ENCODE assay signal across 8 mouse cellular contexts in the genomic region with DNA sequence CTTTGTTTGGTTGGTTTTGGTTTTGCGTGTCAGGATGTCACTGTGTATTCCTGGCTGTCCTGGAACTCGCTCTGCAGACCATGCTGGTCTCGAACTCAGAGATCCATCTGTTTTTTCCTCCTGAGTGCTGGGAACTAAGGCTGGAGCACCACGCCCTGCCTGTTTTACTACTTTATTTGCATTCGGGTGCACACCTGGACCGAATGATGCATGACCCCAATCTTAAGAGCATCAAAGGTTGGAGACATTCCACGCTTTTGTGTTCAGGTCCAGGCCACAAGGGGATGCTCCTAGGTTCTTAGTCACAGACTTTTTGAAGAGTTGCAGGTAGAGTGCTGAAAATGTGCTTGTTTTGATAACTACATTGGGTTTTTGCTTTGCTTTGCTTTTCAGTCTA. TPM values are rescaled to one million over a fixed set of nuclear protein-coding genes. Genes with fewer than 3 reads are reported as not detected.
DNase-seq lines count a peak whose midpoint lies in the region; ATAC-seq and TF ChIP-seq lines count a peak whose summit lies in the region.

No protein-coding gene starts in this region.

- H3K27me3 ChIP-seq in kidney, embryonic 16.5 days (ENCODE audit: insufficient read depth, low read length) = peaks cover 2% of the 10 kb centered on the region
- peaks cover 22% of the 10 kb centered on the region for H3K27me3 ChIP-seq in embryonic facial prominence, embryonic 10.5 days (replicated peaks; ENCODE audit: low read depth, poor library complexity, severe bottlenecking)
- peaks cover 5% of the 10 kb centered on the region for H3K27me3 ChIP-seq in intestine, embryonic 15.5 days (replicated peaks)
- H3K27me3 ChIP-seq in myocyte (ENCODE audit: control insufficient read depth, insufficient read depth, insufficient read length) = no peaks in the 10 kb centered on the region

- peak overlapping the region; percentile 66 for H3K4me3 ChIP-seq in kidney, embryonic 16.5 days (ENCODE audit: low read length)
- peak overlapping the region; percentile 72 for H3K4me3 ChIP-seq in embryonic facial prominence, embryonic 10.5 days
- H3K4me3 ChIP-seq in intestine, embryonic 15.5 days (replicated peaks) = peak overlapping the region; percentile 49
- H3K4me3 ChIP-seq in myocyte = peak overlapping the region; percentile 65

- 12% methylated on average over 7 of the region's 7 CpGs for WGBS in kidney, embryonic 16.5 days
- WGBS in embryonic facial prominence, embryonic 10.5 days = 15% methylated on average over 7 of the region's 7 CpGs
- 13% methylated on average over 7 of the region's 7 CpGs for WGBS in intestine, embryonic 15.5 days

- DNase-seq in kidney, adult 8-10 months = no peak
- no peak for DNase-seq in embryonic facial prominence, embryonic 10.5 days (ENCODE audit: low spot score)
- no peak for DNase-seq in urinary bladder, adult 18-20 months (ENCODE audit: low spot score in 2 of 2)
- no peak for DNase-seq in left cerebral cortex, adult 9 months (ENCODE audit: low spot score in 2 of 2)
- DNase-seq in layer of hippocampus, adult 18-20 months (ENCODE audit: low spot score in 2 of 2) = no peak

- peaks cover 13% of the 10 kb centered on the region for H3K79me2 ChIP-seq in myocyte (ENCODE audit: control insufficient read depth, insufficient read depth)

- H3K9me3 ChIP-seq in kidney, embryonic 16.5 days (ENCODE audit: low read length) = no peaks in the 10 kb centered on the region
- no peaks in the 10 kb centered on the region for H3K9me3 ChIP-seq in embryonic facial prominence, embryonic 10.5 days
- no peaks in the 10 kb centered on the region for H3K9me3 ChIP-seq in intestine, embryonic 15.5 days

- peak overlapping the region; percentile 60 for H3K27ac ChIP-seq in kidney, embryonic 16.5 days (ENCODE audit: low read length)
- H3K27ac ChIP-seq in embryonic facial prominence, embryonic 10.5 days (replicated peaks) = peak overlapping the region; percentile 87
- H3K27ac ChIP-seq in intestine, embryonic 15.5 days = peak overlapping the region; percentile 63

- TF ChIP-seq POLR2A in myocyte (IDR thresholded peaks at IDR 0.05; ENCODE audit: insufficient read length, low read depth) = no peak

- peak overlapping the region; percentile 52 for H3ac ChIP-seq in myocyte (ENCODE audit: control insufficient read depth, insufficient read length)

- ATAC-seq in kidney, embryonic 16.5 days (ENCODE audit: low FRiP score, low TSS enrichment) = 0 out of 2 replicates have a peak, but pooled peaks have one; percentile 5
- ATAC-seq in intestine, embryonic 15.5 days = peak; percentile 42

- peak overlapping the region; percentile 68 for H3K9ac ChIP-seq in kidney, embryonic 16.5 days (replicated peaks; ENCODE audit: low read length)
- peak overlapping the region; percentile 59 for H3K9ac ChIP-seq in intestine, embryonic 15.5 days

- peaks cover 23% of the 10 kb centered on the region for H3K36me3 ChIP-seq in kidney, embryonic 16.5 days (ENCODE audit: insufficient read depth, low read length)
- peaks cover 35% of the 10 kb centered on the region for H3K36me3 ChIP-seq in embryonic facial prominence, embryonic 10.5 days (replicated peaks)
- peaks cover 12% of the 10 kb centered on the region; the same call in 1 of the 2 replicates for H3K36me3 ChIP-seq in intestine, embryonic 15.5 days
- no peaks in the 10 kb centered on the region for H3K36me3 ChIP-seq in myocyte (ENCODE audit: control insufficient read depth, insufficient read depth)

- H3K4me2 ChIP-seq in kidney, embryonic 16.5 days (replicated peaks; ENCODE audit: low read depth, low read length) = peak overlapping the region; percentile 80
- peak overlapping the region; percentile 76 for H3K4me2 ChIP-seq in intestine, embryonic 15.5 days (replicated peaks)
- peak overlapping the region; percentile 93 for H3K4me2 ChIP-seq in myocyte (ENCODE audit: low read depth)

- H3K4me1 ChIP-seq in kidney, embryonic 16.5 days (ENCODE audit: insufficient read depth, low read length) = peaks cover 9% of the 10 kb centered on the region
- H3K4me1 ChIP-seq in embryonic facial prominence, embryonic 10.5 days = peaks cover 17% of the 10 kb centered on the region
- peaks cover 9% of the 10 kb centered on the region; the same call in 1 of the 2 replicates for H3K4me1 ChIP-seq in intestine, embryonic 15.5 days (replicated peaks)

TF ChIP-seq in myocyte, 11 proteins besides CTCF, POLR2A, EP300 and RAD21:
- no peak for TF ChIP-seq SRF (IDR thresholded peaks at IDR 0.05; ENCODE audit: control insufficient read depth, insufficient read length, low read depth)
- no peak for TF ChIP-seq MYOG (IDR thresholded peaks at IDR 0.05; ENCODE audit: control insufficient read depth in 1 of 3, insufficient read depth in 1 of 3, insufficient read length in 2 of 3, low read depth in 2 of 3)
- TF ChIP-seq USF1 (IDR thresholded peaks at IDR 0.05; ENCODE audit: low read depth) = no peak
- TF ChIP-seq E2F4 (IDR thresholded peaks at IDR 0.05; ENCODE audit: insufficient read depth) = no peak
- TF ChIP-seq MAX (IDR thresholded peaks at IDR 0.05; ENCODE audit: low read depth) = no peak
- TF ChIP-seq TCF12 (IDR thresholded peaks at IDR 0.05; ENCODE audit: insufficient read depth, poor library complexity, severe bottlenecking) = no peak
- TF ChIP-seq TCF3 (IDR thresholded peaks at IDR 0.05; ENCODE audit: insufficient read length, low read depth) = no peak
- no peak for TF ChIP-seq MYOD1 (IDR thresholded peaks at IDR 0.05; ENCODE audit: control insufficient read depth in 1 of 3, insufficient read length in 2 of 3, low read depth in 2 of 3)
- TF ChIP-seq POLR2AphosphoS2 (IDR thresholded peaks at IDR 0.05; ENCODE audit: insufficient read length, low read depth) = no peak
- TF ChIP-seq REST (IDR thresholded peaks at IDR 0.05; ENCODE audit: insufficient read depth, insufficient read length) = no peak
- TF ChIP-seq CEBPB (IDR thresholded peaks at IDR 0.05; ENCODE audit: insufficient read depth, poor library complexity, severe bottlenecking) = no peak
TF ChIP-seq in myocyte: peak in this region for 0.

RNA-seq across cellular contexts. Expression of gene Rtel1, which starts 0.6 kb away (rescaled TPM):
- 51.2 and 57.9 TPM in 2 replicates for polyA plus RNA-seq in kidney, embryonic 16.5 days (2015; fragmentation: Nextera tagmentation; extraction: Ambion mirVana)
- 72.4 and 74.1 TPM in 2 replicates for polyA plus RNA-seq in embryonic facial prominence, embryonic 10.5 days (2016; fragmentation: Nextera tagmentation; extraction: Ambion mirVana)
- 30.3 and 32.8 TPM in 2 replicates for polyA plus RNA-seq in intestine, embryonic 15.5 days (2015; fragmentation: Nextera tagmentation; extraction: Ambion mirVana)
- polyA plus RNA-seq in myocyte (2012; fragmentation: generic; extraction: Trizol) = 23.6 TPM
- 10 to 100 TPM; 25.3 to 28.8 TPM for total RNA-seq in layer of hippocampus, adult 18-20 months (2021)

RNA-seq across cellular contexts. Expression of gene Stmn3, which starts 5.8 kb away (rescaled TPM):
- polyA plus RNA-seq in kidney, embryonic 16.5 days (2015; fragmentation: Nextera tagmentation; extraction: Ambion mirVana) = 3.7 and 7.7 TPM in 2 replicates
- polyA plus RNA-seq in embryonic facial prominence, embryonic 10.5 days (2016; fragmentation: Nextera tagmentation; extraction: Ambion mirVana) = 47.9 and 53.7 TPM in 2 replicates
- polyA plus RNA-seq in intestine, embryonic 15.5 days (2015; fragmentation: Nextera tagmentation; extraction: Ambion mirVana) = 44.0 and 44.1 TPM in 2 replicates
- polyA plus RNA-seq in myocyte (2012; fragmentation: generic; extraction: Trizol) = 0.07 TPM
- 100 to 1,000 TPM; 560 to 580 TPM for total RNA-seq in layer of hippocampus, adult 18-20 months (2021)

RNA-seq across cellular contexts. Expression of gene Gmeb2, which starts 32.3 kb away (rescaled TPM):
- polyA plus RNA-seq in kidney, embryonic 16.5 days (2015; fragmentation: Nextera tagmentation; extraction: Ambion mirVana) = 15.7 and 18.7 TPM in 2 replicates
- 18.7 and 20.2 TPM in 2 replicates for polyA plus RNA-seq in embryonic facial prominence, embryonic 10.5 days (2016; fragmentation: Nextera tagmentation; extraction: Ambion mirVana)
- 11.3 and 13.2 TPM in 2 replicates for polyA plus RNA-seq in intestine, embryonic 15.5 days (2015; fragmentation: Nextera tagmentation; extraction: Ambion mirVana)
- 11.0 TPM for polyA plus RNA-seq in myocyte (2012; fragmentation: generic; extraction: Trizol)
- 10 to 100 TPM; 17.9 to 18.1 TPM for total RNA-seq in layer of hippocampus, adult 18-20 months (2021)

RNA-seq across cellular contexts. Expression of gene Zgpat, which starts 44.6 kb away (rescaled TPM):
- polyA plus RNA-seq in kidney, embryonic 16.5 days (2015; fragmentation: Nextera tagmentation; extraction: Ambion mirVana) = 48.8 and 50.5 TPM in 2 replicates
- 46.9 and 51.8 TPM in 2 replicates for polyA plus RNA-seq in embryonic facial prominence, embryonic 10.5 days (2016; fragmentation: Nextera tagmentation; extraction: Ambion mirVana)
- 35.7 and 36.7 TPM in 2 replicates for polyA plus RNA-seq in intestine, embryonic 15.5 days (2015; fragmentation: Nextera tagmentation; extraction: Ambion mirVana)
- 21.7 TPM for polyA plus RNA-seq in myocyte (2012; fragmentation: generic; extraction: Trizol)
- total RNA-seq in layer of hippocampus, adult 18-20 months (2021) = 10 to 100 TPM; 70.2 to 71.1 TPM

RNA-seq across cellular contexts. Expression of gene Arfrp1, which starts 45.1 kb away (rescaled TPM):
- polyA plus RNA-seq in kidney, embryonic 16.5 days (2015; fragmentation: Nextera tagmentation; extraction: Ambion mirVana) = 72.5 and 73.5 TPM in 2 replicates
- polyA plus RNA-seq in embryonic facial prominence, embryonic 10.5 days (2016; fragmentation: Nextera tagmentation; extraction: Ambion mirVana) = 74.0 and 74.4 TPM in 2 replicates
- 55.4 and 58.3 TPM in 2 replicates for polyA plus RNA-seq in intestine, embryonic 15.5 days (2015; fragmentation: Nextera tagmentation; extraction: Ambion mirVana)
- polyA plus RNA-seq in myocyte (2012; fragmentation: generic; extraction: Trizol) = 48.8 TPM
- total RNA-seq in layer of hippocampus, adult 18-20 months (2021) = 10 to 100 TPM; 41.1 to 46.0 TPM
